Mouse (Mus musculus) kidney, embryonic 15.5 days (tissue): ENCODE data around the gene Mrpl14. TPM values are rescaled to one million over a fixed set of nuclear protein-coding genes. Genes with fewer than 3 reads are reported as not detected.

Experiments used
- ATAC-seq: fragments of 200-750 bp; cut with Nextera tagmentation; replicated peaks from 2 replicates; pipeline ENCODE4 v1.8.0; 2017; ENCODE audit warnings: moderate TSS enrichment; ENCODE audit not compliant: low FRiP score
- H3K27ac ChIP-seq: fragments of 300-500 bp; sonication (generic); 2 replicates; pipeline ENCODE4 v1.5.1; 2015; ENCODE audit warnings: mild to moderate bottlenecking, inconsistent platforms
- H3K27me3 ChIP-seq: fragments of 300-500 bp; sonication (generic); 2 replicates; pipeline ENCODE4 v1.6.1; 2015; ENCODE audit warnings: inconsistent platforms
- H3K36me3 ChIP-seq: fragments of 300-500 bp; sonication (generic); 2 replicates; pipeline ENCODE4 v1.6.1; 2015; ENCODE audit warnings: inconsistent platforms
- H3K4me1 ChIP-seq: fragments of 300-500 bp; sonication (generic); 2 replicates; pipeline ENCODE4 v1.6.1; 2015; ENCODE audit warnings: inconsistent platforms
- H3K4me2 ChIP-seq: fragments of 300-500 bp; sonication (generic); 2 replicates; pipeline ENCODE4 v1.6.1; 2015; ENCODE audit warnings: moderate library complexity, mild to moderate bottlenecking, inconsistent platforms
- H3K4me3 ChIP-seq: fragments of 300-500 bp; sonication (generic); replicated peaks from 2 replicates; pipeline ENCODE4 v1.5.1; 2015; ENCODE audit warnings: mild to moderate bottlenecking, inconsistent platforms
- H3K9ac ChIP-seq: fragments of 300-500 bp; sonication (generic); 2 replicates; pipeline ENCODE4 v1.6.1; 2015; ENCODE audit warnings: mild to moderate bottlenecking, inconsistent platforms
- H3K9me3 ChIP-seq: fragments of 300-500 bp; sonication (generic); replicated peaks from 2 replicates; pipeline ENCODE4 v1.6.1; 2016; ENCODE audit warnings: inconsistent platforms
- WGBS: fragments of 180-500 bp; shearing (Covaris S2); methylation state at CpG from one replicate; pipeline ENCODE4 v1.1.7; 2015; ENCODE audit warnings: mixed read lengths; 5-methylcytosine and 5-hydroxymethylcytosine counted together
- polyA plus RNA-seq: library from polyadenylated mRNA; unstranded; fragments of >200 nt; fragmentation: Nextera tagmentation; extraction: Ambion mirVana; gene quantifications from 2 replicates; pipeline ENCODE4 v1.2.1, GENCODE M21; 2015

The Mrpl14 gene
- polyA plus RNA-seq, 1 experiment from 2014 or later: 144 TPM

DNA sequence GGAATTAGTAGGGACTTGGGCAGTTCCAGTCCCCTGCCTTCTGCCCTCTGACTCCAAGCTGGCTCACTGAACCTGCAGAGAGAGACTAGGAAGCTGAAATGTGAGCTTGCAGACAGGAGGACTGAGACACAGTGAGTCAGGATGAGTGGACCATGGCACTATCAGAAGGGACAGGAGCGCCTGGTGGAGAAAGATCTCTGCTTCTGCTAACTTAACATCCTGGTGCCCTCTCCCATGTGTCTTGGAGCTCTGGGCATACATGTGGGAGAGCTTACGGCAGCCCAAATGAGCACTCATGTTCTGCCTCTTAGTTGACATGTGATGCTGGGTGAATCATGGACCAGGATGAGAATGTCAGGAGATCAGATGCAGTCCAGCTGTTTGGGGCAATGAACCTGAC lies 59.5 kb downstream of the Mrpl14 start:
- Histone ChIP-seq H3K9me3 (no peaks in the 10 kb centered on the region), H3K36me3 (no peaks in the 10 kb centered on the region), H3K4me3 (no peak overlapping the region), H3K27me3 (no peaks in the 10 kb centered on the region), H3K4me1 (peaks cover 26% of the 10 kb centered on the region), H3K9ac (no peak overlapping the region), H3K27ac (peak overlapping the region; percentile 5; the same call in 1 of the 2 replicates), H3K4me2 (no peak overlapping the region)
- 0 out of 2 replicates have a peak, but pooled peaks have one; percentile 52 for ATAC-seq
- 62% methylated on average over 2 of the region's 2 CpGs for WGBS

DNA sequence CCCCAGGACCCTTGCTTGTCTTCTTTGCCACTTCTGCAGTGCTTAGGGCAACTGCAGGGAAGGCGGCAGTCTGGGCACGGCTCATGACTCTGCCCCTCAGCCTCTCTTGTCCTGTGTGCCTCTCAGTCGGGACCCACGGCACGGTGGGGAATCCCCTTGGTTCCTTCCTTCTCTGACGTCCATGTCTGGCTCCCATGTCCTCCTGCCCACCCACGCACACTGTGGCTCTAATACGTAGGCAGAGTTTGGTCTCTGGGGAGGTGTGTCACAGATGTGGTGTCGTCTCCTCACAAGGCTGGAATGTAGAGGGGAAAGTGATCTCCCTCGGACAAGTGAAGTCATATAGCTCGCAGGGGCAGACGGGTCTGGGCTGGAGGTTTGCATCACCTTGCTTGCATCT lies 60.6 kb downstream of the Mrpl14 start:
- peaks cover 26% of the 10 kb centered on the region for H3K4me1 ChIP-seq
- no peak overlapping the region for H3K27ac ChIP-seq
- no peaks in the 10 kb centered on the region for H3K36me3 ChIP-seq
- WGBS: 60% methylated on average over 12 of the region's 12 CpGs
- H3K27me3 ChIP-seq: no peaks in the 10 kb centered on the region
- no peaks in the 10 kb centered on the region for H3K9me3 ChIP-seq
- ATAC-seq: no peak
- H3K4me2 ChIP-seq: no peak overlapping the region
- H3K9ac ChIP-seq: no peak overlapping the region
- no peak overlapping the region for H3K4me3 ChIP-seq

DNA sequence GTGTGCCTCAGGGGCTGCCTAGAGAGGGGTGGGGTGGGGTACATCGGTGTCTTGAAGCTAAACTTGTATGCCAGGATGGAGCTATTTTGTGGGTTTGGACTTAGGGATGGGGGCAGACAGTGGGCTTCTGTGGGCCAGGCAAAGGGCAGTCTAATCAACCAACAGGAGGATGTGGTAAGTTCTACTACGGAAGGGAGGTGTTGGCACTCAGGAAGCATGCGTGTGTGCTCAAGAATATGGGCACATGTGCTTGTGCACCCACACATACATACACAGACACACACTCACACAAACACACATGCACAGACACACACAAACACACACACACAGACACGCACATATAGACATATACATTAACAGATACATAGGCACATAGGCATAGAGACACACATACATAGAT lies 61.2 kb downstream of the Mrpl14 start:
- Histone ChIP-seq H3K27me3 (no peaks in the 10 kb centered on the region), H3K4me3 (no peak overlapping the region), H3K4me2 (no peak overlapping the region), H3K9ac (no peak overlapping the region), H3K4me1 (peaks cover 26% of the 10 kb centered on the region), H3K27ac (no peak overlapping the region), H3K9me3 (no peaks in the 10 kb centered on the region), H3K36me3 (no peaks in the 10 kb centered on the region)
- WGBS: 97% methylated on average over 4 of the region's 4 CpGs
- no peak for ATAC-seq

Other genes with a start within 250 kb of the Mrpl14 start
- gene Spats1, start 210.9 kb upstream of the Mrpl14 start, polyA plus RNA-seq: 0.29 and 0.48 TPM in 2 replicates
- 21.7 and 24.6 TPM in 2 replicates for gene Aars2, start 179.5 kb upstream of the Mrpl14 start, polyA plus RNA-seq
- 0.14 and 0.22 TPM in 2 replicates for gene Tcte1, start 162.9 kb upstream of the Mrpl14 start, polyA plus RNA-seq
- 3.1 and 3.4 TPM in 2 replicates for gene Tmem151b, start 136.6 kb upstream of the Mrpl14 start, polyA plus RNA-seq
- gene Nfkbie, start 130.6 kb upstream of the Mrpl14 start, polyA plus RNA-seq: 5.3 and 5.7 TPM in 2 replicates
- gene Slc35b2, start 122.4 kb upstream of the Mrpl14 start, polyA plus RNA-seq: 142 TPM in 2 replicates
- gene Hsp90ab1, start 113.1 kb upstream of the Mrpl14 start, polyA plus RNA-seq: 1,881 and 1,940 TPM in 2 replicates
- 100 and 102 TPM in 2 replicates for gene Slc29a1, start 86.7 kb upstream of the Mrpl14 start, polyA plus RNA-seq
- gene Mymx, start 84.2 kb upstream of the Mrpl14 start, polyA plus RNA-seq: 5.7 and 6.3 TPM in 2 replicates
- 0.57 and 0.87 TPM in 2 replicates for gene Capn11, start 27.0 kb upstream of the Mrpl14 start, polyA plus RNA-seq
- 35.3 and 39.4 TPM in 2 replicates for gene Tmem63b, start 583 bp downstream of the Mrpl14 start, polyA plus RNA-seq
- gene 1600014C23Rik, start 47.5 kb downstream of the Mrpl14 start, polyA plus RNA-seq: 0.68 TPM in 1 of 2 replicates, not detected in the other